Mouse (Mus musculus): ENCODE data around the gene Pdia6.

DNA sequence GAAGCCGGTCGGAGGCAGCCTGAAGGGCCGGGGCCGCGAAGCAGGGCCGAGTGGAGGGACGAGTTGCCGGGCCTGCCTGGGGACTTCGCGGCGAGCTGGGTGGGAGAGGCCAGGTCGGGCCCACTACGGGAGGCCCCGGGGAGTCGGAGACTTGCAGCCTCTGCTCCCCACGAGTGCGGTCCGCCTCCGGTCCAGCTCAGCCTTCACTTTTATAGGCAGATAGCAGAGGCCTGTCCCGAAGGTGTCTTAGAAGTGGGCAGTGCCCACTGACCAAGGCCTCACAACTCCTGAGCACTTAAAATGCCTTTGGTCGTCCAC lies 287 bp downstream of the Pdia6 start:
- TF ChIP-seq POLR2A (IDR thresholded peaks at IDR 0.05; ENCODE audit: borderline replicate concordance, insufficient read depth, low read length) (no peak), CTCF (IDR thresholded peaks at IDR 0.05; ENCODE audit: borderline replicate concordance, insufficient read depth, low read depth, low read length) (no peak)

All from cerebellum, adult 2 months (tissue).